Mouse (Mus musculus) bone marrow, adult 2 months (tissue): ENCODE measurements around the gene Polq.

Source experiments
- CTCF ChIP-seq: fragments of 200-500 bp; IDR thresholded peaks from 2 replicates; pipeline ENCODE4 v1.5.1; 2011; ENCODE audit warnings: low read length, control low read depth; ENCODE audit not compliant: control insufficient read depth, insufficient read depth
- POLR2A ChIP-seq: fragments of 200-500 bp; IDR thresholded peaks from 2 replicates; pipeline ENCODE4 v1.6.1; 2011; ENCODE audit warnings: low read depth, mild to moderate bottlenecking, control low read depth, low read length, borderline replicate concordance; ENCODE audit not compliant: control insufficient read depth

DNA sequence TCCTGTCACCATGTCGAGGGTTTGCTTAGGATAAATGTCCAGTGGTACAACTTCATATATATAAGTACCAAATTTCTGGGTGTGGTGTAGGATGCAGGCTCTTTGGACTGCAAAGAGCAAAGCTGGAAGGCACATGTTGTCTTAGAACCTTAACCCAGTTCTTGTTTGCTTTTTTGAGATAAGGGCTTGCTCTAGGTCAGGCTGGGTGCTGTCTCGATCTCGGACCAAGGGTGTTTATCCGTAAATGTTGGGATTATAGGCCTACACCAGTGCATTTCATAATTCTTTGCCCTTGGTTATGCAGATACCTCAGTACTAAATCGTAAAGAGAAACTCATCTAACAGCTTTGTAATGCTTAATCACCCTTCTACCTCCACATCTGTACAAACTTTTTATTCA lies 750 bp downstream of the Polq start:
- no peak for TF ChIP-seq CTCF
- no peak for TF ChIP-seq POLR2A
